ENCODE assay signal across 12 mouse cellular contexts in genomic region chr4:104439641-104440040, GRCm38 (mm10).
DNase-seq lines count a peak whose midpoint lies in the region; ATAC-seq and TF ChIP-seq lines count a peak whose summit lies in the region.
"Had no signal": no experiment of that assay in that cellular context is flagged by ENCODE, and none has a peak within 500 bp of the region (broad histone marks: within the 10 kb centered on the region; RNA-seq: fewer than 3 reads in every experiment).

No protein-coding gene starts in this region.

- no peak for TF ChIP-seq POLR2A in brain, embryonic 14.5 days (IDR thresholded peaks at IDR 0.05; ENCODE audit: borderline replicate concordance, extremely low read depth, insufficient read depth, insufficient read length, poor library complexity, severe bottlenecking)

- TF ChIP-seq CTCF in brain, embryonic 14.5 days (IDR thresholded peaks at IDR 0.05; ENCODE audit: borderline replicate concordance, extremely low read depth, insufficient read depth, insufficient read length): no peak

- ATAC-seq in frontal cortex, adult (ENCODE audit: low TSS enrichment): peak; percentile 38; the same call in 1 of the 2 replicates
- ATAC-seq: inflammation-experienced regulatory T-cells, adult 6 months had no signal

- no peak for DNase-seq in frontal cortex, postnatal 14 days (ENCODE audit: low spot score in 2 of 2)
- DNase-seq in brain, embryonic 14.5 days (ENCODE audit: low read depth): peak; percentile 75
- peak; percentile 74 for DNase-seq in cerebellum, adult 9-11 months
- peak; percentile 61 to 67 for DNase-seq in layer of hippocampus, postnatal 10 days (ENCODE audit: low spot score in 2 of 2)
- DNase-seq in kidney, postnatal 25 days: no peak
- no peak for DNase-seq in urinary bladder, postnatal 4 days (ENCODE audit: low spot score in 2 of 2)
- DNase-seq: adrenal gland, adult 2 months; lung, postnatal 14 days; retina, postnatal 1 day; thymus, postnatal 14 days had no signal

Comparison
In these comparisons a context has a peak if more than half of its experiments do, and no peak if none do; other contexts are left out.
1. DNase-seq: peak in brain, embryonic 14.5 days (single experiment), cerebellum, adult 9-11 months (single experiment) and layer of hippocampus, postnatal 10 days (2 of 2); none in frontal cortex, postnatal 14 days (0 of 2), kidney, postnatal 25 days (0 of 2) and urinary bladder, postnatal 4 days (0 of 2).